Mouse (Mus musculus) E14TG2a.4 (cell line): ENCODE results near the gene Ptges3.
"Not testable (repeated sequence)": the region's sequence is repeated elsewhere in the genome, so short reads cannot be mapped to it uniquely, and the experiment has no call there.

Experiments used
- H3K27me3 ChIP-seq: 2 replicates; pipeline ENCODE4 v1.6.1; 2014; ENCODE audit warnings: low read length, control low read depth; ENCODE audit not compliant: insufficient read depth
- H3K36me3 ChIP-seq: 2 replicates; pipeline ENCODE4 v1.6.1; 2014; ENCODE audit warnings: low read length, control low read depth; ENCODE audit not compliant: insufficient read depth
- H3K4me1 ChIP-seq: replicated peaks from 2 replicates; pipeline ENCODE4 v1.6.1; 2014; ENCODE audit warnings: low read depth, low read length, control low read depth
- H3K4me3 ChIP-seq: replicated peaks from 2 replicates; pipeline ENCODE4 v1.5.1; 2014; ENCODE audit warnings: mild to moderate bottlenecking, low read length
- H3K9me3 ChIP-seq: 2 replicates; pipeline ENCODE4 v1.6.1; 2014; ENCODE audit warnings: low read length, control low read depth
- CTCF ChIP-seq: conservative IDR thresholded peaks from 2 replicates; pipeline ENCODE4 v1.5.1; 2014; ENCODE audit warnings: low read length
- NANOG ChIP-seq: IDR thresholded peaks from 2 replicates; pipeline ENCODE4 v1.6.1; 2014; ENCODE audit warnings: borderline replicate concordance, low read length, mixed read lengths
- POU5F1 ChIP-seq: IDR thresholded peaks from 2 replicates; pipeline ENCODE4 v1.6.1; 2014; ENCODE audit warnings: low read length, borderline replicate concordance

The Ptges3 gene

GRCm38 (mm10) chr10:128066072-128066471 lies 7.3 kb downstream of the Ptges3 start:
- Histone ChIP-seq H3K9me3 (no peaks in the 10 kb centered on the region), H3K27me3 (no peaks in the 10 kb centered on the region), H3K4me3 (no peak overlapping the region; the same call in 1 of the 2 replicates), H3K36me3 (peaks cover 98% of the 10 kb centered on the region), H3K4me1 (peaks cover 84% of the 10 kb centered on the region)
- TF ChIP-seq CTCF (0 out of 2 replicates have a peak, but pooled peaks have one; percentile 11), POU5F1 (no peak), NANOG (no peak)

- TF ChIP-seq POU5F1: no peak
- TF ChIP-seq CTCF: no peak
- TF ChIP-seq NANOG: no peak; the same call in 1 of the 2 replicates
- Histone ChIP-seq H3K4me3 (no peak overlapping the region; the same call in 1 of the 2 replicates), H3K9me3 (no peaks in the 10 kb centered on the region), H3K4me1 (peaks cover 78% of the 10 kb centered on the region), H3K36me3 (peaks cover 99% of the 10 kb centered on the region), H3K27me3 (no peaks in the 10 kb centered on the region)
Measured at GRCm38 (mm10) chr10:128069201-128069600, 10.4 kb downstream of the Ptges3 start.

GRCm38 (mm10) chr10:128070432-128070831 lies 11.7 kb downstream of the Ptges3 start:
- Histone ChIP-seq H3K4me1 (peaks cover 65% of the 10 kb centered on the region), H3K36me3 (peaks cover 100% of the 10 kb centered on the region)
- not testable (repeated sequence) for H3K27me3 ChIP-seq, H3K9me3 ChIP-seq, H3K4me3 ChIP-seq
- peak; percentile 36 for TF ChIP-seq CTCF

GRCm38 (mm10) chr10:128078269-128078668 lies 19.5 kb downstream of the Ptges3 start:
- not testable (repeated sequence) for H3K9me3 ChIP-seq, H3K4me3 ChIP-seq, H3K27me3 ChIP-seq
- peaks cover 50% of the 10 kb centered on the region for H3K36me3 ChIP-seq
- H3K4me1 ChIP-seq: peaks cover 32% of the 10 kb centered on the region

GRCm38 (mm10) chr10:128080496-128080895 lies 21.7 kb downstream of the Ptges3 start:
- TF ChIP-seq NANOG: no peak
- TF ChIP-seq CTCF: peak; percentile 26
- no peak for TF ChIP-seq POU5F1
- Histone ChIP-seq H3K4me3 (no peak overlapping the region), H3K27me3 (no peaks in the 10 kb centered on the region)

GRCm38 (mm10) chr10:128081807-128082476 lies 23.2 kb downstream of the Ptges3 start:
- no peak for TF ChIP-seq CTCF
- no peak for TF ChIP-seq POU5F1
- no peak for TF ChIP-seq NANOG

More at GRCm38 (mm10) chr10:128080496-128080895, 21.7 kb downstream of the Ptges3 start:
- Histone ChIP-seq H3K9me3 (no peaks in the 10 kb centered on the region), H3K36me3 (peaks cover 46% of the 10 kb centered on the region), H3K4me1 (peaks cover 36% of the 10 kb centered on the region)

GRCm38 (mm10) chr10:128082477-128082808 lies 23.7 kb downstream of the Ptges3 start:
- Histone ChIP-seq H3K36me3 (peaks cover 51% of the 10 kb centered on the region), H3K4me1 (peaks cover 45% of the 10 kb centered on the region), H3K27me3 (no peaks in the 10 kb centered on the region), H3K9me3 (no peaks in the 10 kb centered on the region), H3K4me3 (peak overlapping the region; percentile 99)
- TF ChIP-seq CTCF: no peak
- no peak for TF ChIP-seq POU5F1
- no peak for TF ChIP-seq NANOG

More at GRCm38 (mm10) chr10:128081807-128082476, 23.2 kb downstream of the Ptges3 start:
- Histone ChIP-seq H3K27me3 (no peaks in the 10 kb centered on the region), H3K4me3 (peak overlapping the region; percentile 99), H3K4me1 (peaks cover 49% of the 10 kb centered on the region), H3K36me3 (peaks cover 51% of the 10 kb centered on the region), H3K9me3 (no peaks in the 10 kb centered on the region)

GRCm38 (mm10) chr10:128082880-128083421 lies 24.2 kb downstream of the Ptges3 start, which contains the start of gene Atp5b:
Gene Atp5b, plus strand, starts transcription at chr10:128083273.
- H3K4me3 ChIP-seq: peak within 1 kb of the TSS; percentile 99
- H3K36me3 ChIP-seq: peaks cover 51% of the 10 kb centered on the region
- peaks cover 45% of the 10 kb centered on the region for H3K4me1 ChIP-seq
- H3K9me3 ChIP-seq: no peaks in the 10 kb centered on the region
- no peaks in the 10 kb centered on the region for H3K27me3 ChIP-seq
- TF ChIP-seq CTCF (no peak), POU5F1 (no peak), NANOG (no peak)

GRCm38 (mm10) chr10:128083688-128084087 lies 24.9 kb downstream of the Ptges3 start:
- H3K4me3 ChIP-seq: peak overlapping the region; percentile 99
- no peaks in the 10 kb centered on the region for H3K9me3 ChIP-seq
- TF ChIP-seq NANOG (no peak), CTCF (no peak), POU5F1 (no peak)
- peaks cover 55% of the 10 kb centered on the region for H3K36me3 ChIP-seq
- peaks cover 47% of the 10 kb centered on the region for H3K4me1 ChIP-seq
- H3K27me3 ChIP-seq: no peaks in the 10 kb centered on the region
